Mouse (Mus musculus) embryonic facial prominence, embryonic 14.5 days (tissue): ENCODE data around the gene Hist1h2bm. TPM values are rescaled to one million over a fixed set of nuclear protein-coding genes. Genes with fewer than 3 reads are reported as not detected.
"Not testable (repeated sequence)": the region's sequence is repeated elsewhere in the genome, so short reads cannot be mapped to it uniquely, and the experiment has no call there.

ENCODE experiments used
- ATAC-seq: fragments of 200-750 bp; cut with Nextera tagmentation; 2 replicates; pipeline ENCODE4 v1.8.0; 2017; ENCODE audit warnings: low read depth, moderate number of reproducible peaks, moderate TSS enrichment
- DNase-seq: peaks from one replicate; pipeline ENCODE4 v3.0.0-alpha.2; 2015; ENCODE audit warnings: low spot score
- H3K27ac ChIP-seq: fragments of 300-500 bp; sonication (generic); replicated peaks from 2 replicates; pipeline ENCODE4 v1.5.1; 2014; ENCODE audit warnings: low read depth, mild to moderate bottlenecking, low read length, moderate library complexity
- H3K27me3 ChIP-seq: fragments of 300-500 bp; sonication (generic); replicated peaks from 2 replicates; pipeline ENCODE4 v1.6.1; 2014; ENCODE audit warnings: low read length; ENCODE audit not compliant: control insufficient read depth, insufficient read depth
- H3K36me3 ChIP-seq: fragments of 300-500 bp; sonication (generic); 2 replicates; pipeline ENCODE4 v1.6.1; 2014; ENCODE audit warnings: low read length, mixed read lengths; ENCODE audit not compliant: control insufficient read depth, insufficient read depth
- H3K4me1 ChIP-seq: fragments of 300-500 bp; sonication (generic); 2 replicates; pipeline ENCODE4 v1.6.1; 2014; ENCODE audit warnings: antibody characterized with exemption, low read length; ENCODE audit not compliant: control insufficient read depth, insufficient read depth
- H3K4me2 ChIP-seq: fragments of 300-500 bp; sonication (generic); 2 replicates; pipeline ENCODE4 v1.6.1; 2014; ENCODE audit warnings: low read depth, mild to moderate bottlenecking, low read length, moderate library complexity, mixed read lengths
- H3K4me3 ChIP-seq: fragments of 300-500 bp; sonication (generic); 2 replicates; pipeline ENCODE4 v1.5.1; 2014; ENCODE audit warnings: low read depth, mild to moderate bottlenecking, low read length
- H3K9ac ChIP-seq: fragments of 300-500 bp; sonication (generic); 2 replicates; pipeline ENCODE4 v1.6.1; 2014; ENCODE audit warnings: low read depth, mild to moderate bottlenecking, low read length, moderate library complexity, mixed read lengths
- H3K9me3 ChIP-seq: fragments of 300-500 bp; sonication (generic); 2 replicates; pipeline ENCODE4 v1.6.1; 2016; ENCODE audit warnings: low read length; ENCODE audit not compliant: control insufficient read depth
- WGBS: fragments of 180-500 bp; shearing (Covaris S2); extraction: QIAGEN DNeasy Blood & Tissue Kit; methylation state at CpG from one replicate; pipeline ENCODE4 v1.1.7; 2014; 5-methylcytosine and 5-hydroxymethylcytosine counted together
- polyA plus RNA-seq: library from polyadenylated mRNA; unstranded; fragments of >200 nt; fragmentation: Nextera tagmentation; extraction: Ambion mirVana; gene quantifications from 2 replicates; pipeline ENCODE4 v1.2.1, GENCODE M21; 2014

Gene Hist1h2bm
- 2.2 and 2.9 TPM in 2 replicates for polyA plus RNA-seq

GRCm38 (mm10) chr13:21721757-21722372, at the start of gene Hist1h2bm:
Gene Hist1h2bm, plus strand, starts transcription at chr13:21722044.
- Histone ChIP-seq H3K27ac (peak within 1 kb of the TSS; percentile 88), H3K4me1 (peaks cover 20% of the 10 kb centered on the region), H3K4me2 (peak within 1 kb of the TSS; percentile 52), H3K9ac (peak within 1 kb of the TSS; percentile 62), H3K4me3 (peak within 1 kb of the TSS; percentile 42)
- ATAC-seq (peak; percentile 97), DNase-seq (peak; percentile 98)
- H3K36me3 ChIP-seq, H3K9me3 ChIP-seq, H3K27me3 ChIP-seq: not testable (repeated sequence)
- WGBS, result under 1% methylated on average over 19 of the region's 37 CpGs

- Histone ChIP-seq H3K4me2 (no peak within 1 kb of the TSS), H3K36me3 (no peaks in the 10 kb centered on the region), H3K4me1 (no peaks in the 10 kb centered on the region), H3K9ac (no peak within 1 kb of the TSS), H3K27me3 (no peaks in the 10 kb centered on the region), H3K4me3 (no peak within 1 kb of the TSS), H3K27ac (no peak within 1 kb of the TSS), H3K9me3 (no peaks in the 10 kb centered on the region)
- WGBS, result 84% methylated on average over 2 of the region's 2 CpGs
- DNase-seq (no peak), ATAC-seq (no peak)
Observed at GRCm38 (mm10) chr13:21677305-21677704, 44.5 kb upstream of the Hist1h2bm start, which contains the start of gene Olfr1360. Gene Olfr1360, minus strand, starts transcription at chr13:21677405.

- no peak within 1 kb of the TSS for H3K4me3 ChIP-seq
- DNase-seq (no peak), ATAC-seq (no peak)
- no peak within 1 kb of the TSS for H3K27ac ChIP-seq
- H3K4me2 ChIP-seq, result no peak within 1 kb of the TSS
- no peaks in the 10 kb centered on the region for H3K36me3 ChIP-seq
- no peak within 1 kb of the TSS for H3K9ac ChIP-seq
- H3K9me3 ChIP-seq, result no peaks in the 10 kb centered on the region
- no peaks in the 10 kb centered on the region for H3K4me1 ChIP-seq
- H3K27me3 ChIP-seq, result no peaks in the 10 kb centered on the region
Observed at GRCm38 (mm10) chr13:21697811-21698210, 24.0 kb upstream of the Hist1h2bm start, which contains the start of gene Olfr1359. Gene Olfr1359, plus strand, starts transcription at chr13:21698111.

GRCm38 (mm10) chr13:21706669-21707068, 15.2 kb upstream of the Hist1h2bm start:
- Histone ChIP-seq H3K27me3 (no peaks in the 10 kb centered on the region), H3K9ac (no peak overlapping the region), H3K27ac (no peak overlapping the region), H3K4me2 (no peak overlapping the region), H3K9me3 (no peaks in the 10 kb centered on the region), H3K36me3 (no peaks in the 10 kb centered on the region), H3K4me1 (no peaks in the 10 kb centered on the region), H3K4me3 (no peak overlapping the region)
- ATAC-seq (no peak), DNase-seq (no peak)
- 72% methylated on average over 4 of the region's 4 CpGs for WGBS

GRCm38 (mm10) chr13:21710031-21710711, 11.7 kb upstream of the Hist1h2bm start:
- Histone ChIP-seq H3K9me3 (no peaks in the 10 kb centered on the region), H3K4me2 (peak overlapping the region; percentile 56), H3K36me3 (no peaks in the 10 kb centered on the region), H3K27me3 (no peaks in the 10 kb centered on the region), H3K9ac (peak overlapping the region; percentile 64), H3K4me1 (peaks cover 3% of the 10 kb centered on the region; the same call in 1 of the 2 replicates), H3K4me3 (peak overlapping the region; percentile 55), H3K27ac (peak overlapping the region; percentile 83)
- ATAC-seq (peak; percentile 80), DNase-seq (peak; percentile 92)
- WGBS, result under 1% methylated on average over 32 of the region's 32 CpGs

- H3K9ac ChIP-seq, result peak overlapping the region; percentile 40
- WGBS, result 3% methylated on average over 22 of the region's 22 CpGs
- ATAC-seq, result peak; percentile 81
Observed at GRCm38 (mm10) chr13:21710821-21711525, 10.9 kb upstream of the Hist1h2bm start.

GRCm38 (mm10) chr13:21711698-21712097, 10.1 kb upstream of the Hist1h2bm start:
- ATAC-seq, result no peak
- WGBS, result 17% methylated on average over 4 of the region's 4 CpGs

More at GRCm38 (mm10) chr13:21710821-21711525, 10.9 kb upstream of the Hist1h2bm start:
- peak overlapping the region; percentile 55 for H3K4me3 ChIP-seq
- no peaks in the 10 kb centered on the region for H3K36me3 ChIP-seq
- peaks cover 6% of the 10 kb centered on the region; the same call in 1 of the 2 replicates for H3K4me1 ChIP-seq
- H3K27me3 ChIP-seq, result no peaks in the 10 kb centered on the region
- DNase-seq, result peak; percentile 75
- peak overlapping the region; percentile 44; the same call in 1 of the 2 replicates for H3K27ac ChIP-seq
- peak overlapping the region; percentile 56 for H3K4me2 ChIP-seq
- H3K9me3 ChIP-seq, result no peaks in the 10 kb centered on the region

GRCm38 (mm10) chr13:21714725-21715124, 7.1 kb upstream of the Hist1h2bm start:
- Histone ChIP-seq H3K4me2 (peak overlapping the region; percentile 75), H3K27ac (peak overlapping the region; percentile 93; the same call in 1 of the 2 replicates), H3K9ac (peak overlapping the region; percentile 72), H3K4me1 (peaks cover 18% of the 10 kb centered on the region), H3K9me3 (no peaks in the 10 kb centered on the region), H3K4me3 (peak overlapping the region; percentile 48), H3K27me3 (no peaks in the 10 kb centered on the region), H3K36me3 (no peaks in the 10 kb centered on the region)
- 1% methylated on average over 7 of the region's 7 CpGs for WGBS
- peak; percentile 79 for DNase-seq
- ATAC-seq, result no peak

More at GRCm38 (mm10) chr13:21711698-21712097, 10.1 kb upstream of the Hist1h2bm start:
- Histone ChIP-seq H3K4me1 (peaks cover 6% of the 10 kb centered on the region; the same call in 1 of the 2 replicates), H3K4me2 (peak overlapping the region; percentile 56), H3K4me3 (peak overlapping the region; percentile 55), H3K27me3 (no peaks in the 10 kb centered on the region), H3K9me3 (no peaks in the 10 kb centered on the region), H3K9ac (peak overlapping the region; percentile 40), H3K36me3 (no peaks in the 10 kb centered on the region), H3K27ac (no peak overlapping the region)
- DNase-seq, result no peak
